Mouse (Mus musculus): ENCODE data around the gene Negr1.
"Not testable (repeated sequence)": the region's sequence is repeated elsewhere in the genome, so short reads cannot be mapped to it uniquely, and the experiment has no call there.

Gene Negr1

GRCm38 (mm10) chr3:156992171-156992570 lies 430.6 kb downstream of the Negr1 start:
- no peak for DNase-seq (ENCODE audit: extremely low spot score, low spot score)

- DNase-seq (ENCODE audit: extremely low spot score, low spot score) = no peak
Measured at GRCm38 (mm10) chr3:156992811-156993210, 431.2 kb downstream of the Negr1 start.

- no peak for DNase-seq (ENCODE audit: extremely low spot score, low spot score)
Measured at GRCm38 (mm10) chr3:156999177-156999808, 437.7 kb downstream of the Negr1 start.

DNA sequence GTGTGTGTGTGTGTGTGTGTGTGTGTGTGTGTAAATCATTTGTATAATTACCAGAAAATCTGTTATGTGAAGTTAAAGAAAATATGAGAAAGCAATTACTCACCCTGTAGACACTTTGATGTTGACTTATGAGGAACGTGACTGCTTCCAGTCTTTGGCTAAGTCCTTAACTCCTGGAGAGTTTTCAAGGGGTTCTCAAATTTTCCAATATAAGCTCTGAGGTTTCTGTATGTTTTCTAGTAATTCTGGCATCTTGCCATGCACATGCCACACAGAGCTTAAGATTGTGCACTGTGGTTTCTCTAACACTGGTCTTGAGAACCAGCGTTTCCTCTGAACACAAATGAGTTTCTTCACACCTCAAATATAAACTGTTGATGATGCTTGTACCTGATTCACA lies 460.0 kb downstream of the Negr1 start:
- no peak for DNase-seq (ENCODE audit: extremely low spot score, low spot score)

DNA sequence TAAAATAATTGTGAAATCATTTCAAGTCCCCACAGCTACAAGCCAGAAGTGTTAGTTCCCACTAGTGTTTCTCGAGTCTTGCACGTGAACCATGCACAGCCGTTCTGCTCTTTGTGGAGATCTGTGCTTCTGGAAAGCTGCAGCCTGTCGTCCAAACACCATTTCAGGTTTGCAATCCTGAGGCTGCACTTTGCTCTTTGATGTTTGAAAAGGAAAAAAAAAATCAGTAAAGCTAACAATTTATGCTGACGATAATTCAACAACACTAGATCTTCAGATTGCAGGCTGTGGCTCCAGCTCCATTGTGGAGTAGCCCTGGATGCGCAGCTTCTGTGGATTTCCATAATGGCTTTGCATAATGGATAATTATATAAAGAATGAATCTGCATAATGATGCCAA lies 463.0 kb downstream of the Negr1 start:
- DNase-seq (ENCODE audit: extremely low spot score, low spot score) = no peak

GRCm38 (mm10) chr3:157031513-157032142 lies 470.0 kb downstream of the Negr1 start:
- no peak for DNase-seq (ENCODE audit: extremely low spot score, low spot score)

GRCm38 (mm10) chr3:157036016-157036415 lies 474.4 kb downstream of the Negr1 start:
- no peak for DNase-seq (ENCODE audit: extremely low spot score, low spot score)

DNA sequence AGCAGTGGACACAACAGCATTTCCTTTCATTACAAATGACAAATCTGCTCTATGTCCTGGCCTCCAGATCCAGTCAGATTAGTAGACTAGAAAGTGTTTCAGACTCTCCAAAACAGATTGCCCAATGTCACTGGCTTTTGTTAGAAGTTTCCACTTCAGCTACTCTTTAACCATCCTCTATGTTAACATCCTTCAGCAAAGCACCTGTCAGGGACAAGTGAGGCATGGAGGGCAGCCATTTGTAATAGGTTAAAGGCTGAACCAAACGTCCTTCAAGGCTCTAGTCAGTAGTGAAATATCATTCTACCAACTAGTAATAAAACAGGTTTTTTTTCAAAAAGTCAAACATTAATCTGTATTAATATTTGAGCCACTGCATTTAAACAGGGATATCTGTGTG lies 475.0 kb downstream of the Negr1 start:
- DNase-seq (ENCODE audit: extremely low spot score, low spot score) = no peak

GRCm38 (mm10) chr3:157040619-157041018 lies 479.0 kb downstream of the Negr1 start:
- DNase-seq (ENCODE audit: extremely low spot score, low spot score) = no peak

GRCm38 (mm10) chr3:157044565-157044964 lies 483.0 kb downstream of the Negr1 start:
- DNase-seq (ENCODE audit: extremely low spot score, low spot score) = no peak

GRCm38 (mm10) chr3:157064438-157064837 lies 502.8 kb downstream of the Negr1 start:
- not testable (repeated sequence) for DNase-seq (ENCODE audit: extremely low spot score, low spot score)

DNA sequence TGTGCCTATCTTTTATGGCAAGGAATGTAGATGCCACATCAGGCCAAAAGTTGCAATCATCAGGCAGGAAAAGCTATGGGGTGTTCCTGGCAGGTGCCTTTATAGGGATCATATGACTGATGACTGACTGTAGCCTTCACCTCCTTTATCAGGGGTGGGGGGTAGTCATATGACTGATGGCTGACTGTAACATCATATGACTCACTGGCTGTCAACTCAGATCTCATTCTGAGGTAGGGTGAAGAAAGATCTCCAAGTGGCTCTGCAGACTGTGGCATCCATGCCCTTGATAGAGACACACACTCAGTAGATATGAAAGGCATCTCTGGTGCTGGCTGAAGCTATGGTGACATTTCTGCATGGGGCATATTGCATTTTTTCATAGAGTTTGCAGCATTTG lies 504.7 kb downstream of the Negr1 start:
- no peak for DNase-seq (ENCODE audit: extremely low spot score, low spot score)

GRCm38 (mm10) chr3:157079250-157079965 lies 517.8 kb downstream of the Negr1 start:
- DNase-seq (ENCODE audit: extremely low spot score, low spot score) = no peak

DNA sequence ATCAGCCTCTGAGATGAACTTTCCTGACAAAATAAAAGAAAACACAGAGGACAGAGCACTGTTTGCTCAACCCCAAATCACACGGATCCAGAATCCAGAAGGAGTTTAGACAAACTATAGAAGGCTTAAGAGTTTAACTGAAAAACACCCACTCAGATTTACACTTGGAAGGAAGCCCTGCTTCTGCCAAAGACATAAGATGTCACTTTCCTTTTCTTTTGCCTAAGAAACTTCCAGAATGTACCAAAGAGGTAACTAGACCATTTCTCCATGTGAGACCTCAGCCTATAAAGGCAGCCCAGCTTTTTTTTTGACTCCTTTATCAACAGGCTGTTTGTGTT lies 518.3 kb downstream of the Negr1 start:
- no peak for DNase-seq (ENCODE audit: extremely low spot score, low spot score)

DNA sequence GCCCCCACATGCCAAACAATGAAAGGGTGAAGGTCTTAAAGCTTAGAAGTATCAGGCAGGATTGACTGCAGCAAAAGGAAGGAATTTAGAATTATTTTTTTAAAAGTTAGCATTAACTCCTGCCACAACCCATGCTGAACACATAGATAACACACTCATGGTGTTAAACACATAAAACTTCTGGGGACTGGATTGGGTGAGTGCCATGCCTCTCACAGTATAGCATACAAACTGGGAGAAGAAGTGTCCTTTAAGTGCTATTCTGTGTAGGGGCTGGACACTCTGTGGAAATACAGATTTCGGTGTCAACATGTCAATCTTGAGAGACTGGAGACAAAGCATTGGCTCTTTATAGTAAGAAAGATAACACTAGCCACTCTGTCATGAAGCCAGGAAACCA lies 519.0 kb downstream of the Negr1 start:
- DNase-seq (ENCODE audit: extremely low spot score, low spot score) = no peak

DNA sequence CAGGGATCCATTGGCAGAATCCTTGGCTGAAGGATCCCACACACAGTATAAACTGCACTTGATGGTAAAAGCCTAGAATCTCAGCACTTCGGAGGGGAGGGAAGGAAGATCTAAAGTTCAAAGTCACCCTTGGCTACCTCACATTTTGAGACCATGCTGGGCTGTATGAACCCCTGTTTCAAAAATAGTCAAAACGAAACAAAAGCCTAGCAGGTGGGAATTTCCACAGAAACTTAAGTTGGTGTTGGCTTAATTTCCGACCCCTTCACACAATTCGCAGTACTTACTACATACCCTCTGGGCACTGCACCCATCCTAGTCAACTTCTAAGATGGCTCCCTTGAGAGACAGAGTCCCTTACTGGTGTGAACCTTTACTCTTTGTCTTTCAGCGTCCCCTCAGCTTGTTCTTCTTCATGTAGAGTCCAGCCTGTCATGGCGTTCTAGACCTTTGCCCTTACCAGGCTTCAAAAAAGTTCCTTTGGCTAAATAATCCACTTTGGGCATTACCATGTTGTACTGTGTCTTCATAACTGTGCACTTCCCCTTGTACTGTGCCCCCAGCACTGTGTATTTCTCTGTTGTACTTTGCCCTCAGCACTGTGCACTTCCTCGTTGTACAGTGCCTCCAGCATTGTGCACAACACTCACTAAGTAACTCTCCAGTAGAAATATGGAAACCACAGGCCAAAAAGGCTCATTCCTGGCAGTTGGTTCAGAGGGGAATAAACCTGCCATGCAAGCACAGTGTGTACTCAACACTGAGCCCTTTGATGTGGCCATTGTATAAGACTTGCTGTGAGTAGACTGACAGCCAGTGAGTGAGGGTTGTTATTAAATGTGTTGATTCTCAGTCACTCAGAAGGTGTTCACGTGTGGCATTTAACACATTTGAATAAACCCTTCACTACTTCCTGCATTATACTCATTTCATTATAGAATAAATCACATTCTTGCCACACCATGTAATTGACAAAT lies 521.5 kb downstream of the Negr1 start:
- DNase-seq (ENCODE audit: extremely low spot score, low spot score) = no peak

DNA sequence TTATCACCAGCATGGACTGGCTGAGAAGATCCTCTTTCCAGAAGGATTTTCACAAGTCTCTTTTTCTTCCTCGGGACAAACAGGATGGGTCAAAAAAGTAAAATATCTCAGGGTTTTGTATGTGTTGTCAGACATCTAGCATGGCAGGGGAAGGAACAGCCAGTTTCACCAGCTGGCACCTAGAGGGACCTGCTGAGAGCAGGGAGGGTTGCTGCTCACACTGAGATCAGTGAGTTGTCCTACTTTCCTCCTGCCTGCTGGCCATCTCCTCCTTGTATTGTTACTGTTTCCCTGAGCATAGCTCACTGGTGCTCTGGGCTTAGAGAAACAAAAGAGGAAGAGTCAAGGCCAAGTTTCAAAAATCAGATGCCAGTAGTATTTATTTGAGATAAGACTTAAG lies 523.6 kb downstream of the Negr1 start:
- no peak for DNase-seq (ENCODE audit: extremely low spot score, low spot score)

DNA sequence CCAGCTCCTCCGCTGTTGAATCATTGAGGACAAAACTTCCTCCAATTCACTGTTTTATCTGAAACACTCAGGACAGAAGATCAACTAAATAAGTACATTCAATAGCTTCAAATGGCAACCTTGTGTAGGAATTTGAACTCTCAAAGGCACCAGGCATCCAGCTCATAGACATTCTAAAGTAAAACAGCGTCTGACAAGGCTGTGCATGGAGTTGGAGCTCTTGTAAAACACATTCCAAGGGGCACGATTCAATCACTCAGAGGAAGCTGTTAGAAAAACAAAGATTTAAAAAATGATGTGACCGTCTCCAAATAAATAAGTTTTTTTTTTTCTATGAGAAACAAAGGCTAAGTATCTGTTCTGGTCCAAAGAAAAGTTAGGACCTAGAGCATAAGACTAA lies 528.5 kb downstream of the Negr1 start:
- no peak for DNase-seq (ENCODE audit: extremely low spot score, low spot score)

DNA sequence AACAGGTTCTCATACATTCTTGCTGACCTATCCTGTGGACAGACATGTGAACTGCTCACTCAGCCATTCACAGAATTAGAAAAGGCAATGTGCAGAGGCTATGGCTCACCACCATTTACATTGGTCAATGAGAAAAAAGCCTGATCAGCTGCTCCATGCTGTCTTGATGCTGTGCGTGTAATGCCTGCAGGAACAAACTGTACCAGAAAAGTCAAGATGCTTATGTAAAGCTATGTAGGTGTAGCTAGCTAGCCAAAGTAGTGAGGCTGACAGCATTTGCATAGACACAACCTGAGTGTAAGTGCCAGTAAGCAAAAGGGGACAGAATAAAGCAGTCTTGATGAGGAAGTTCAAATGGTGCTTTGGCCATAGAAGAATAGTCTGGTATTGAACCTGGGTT lies 534.7 kb downstream of the Negr1 start:
- DNase-seq (ENCODE audit: extremely low spot score, low spot score) = no peak

- no peak for DNase-seq (ENCODE audit: extremely low spot score, low spot score)
Measured at GRCm38 (mm10) chr3:157097514-157097913, 535.9 kb downstream of the Negr1 start.

GRCm38 (mm10) chr3:157098417-157098816 lies 536.8 kb downstream of the Negr1 start:
- no peak for DNase-seq (ENCODE audit: extremely low spot score, low spot score)
